Mouse (Mus musculus): Measurements from ENCODE around the gene Chrnb1.

The Chrnb1 gene

DNA sequence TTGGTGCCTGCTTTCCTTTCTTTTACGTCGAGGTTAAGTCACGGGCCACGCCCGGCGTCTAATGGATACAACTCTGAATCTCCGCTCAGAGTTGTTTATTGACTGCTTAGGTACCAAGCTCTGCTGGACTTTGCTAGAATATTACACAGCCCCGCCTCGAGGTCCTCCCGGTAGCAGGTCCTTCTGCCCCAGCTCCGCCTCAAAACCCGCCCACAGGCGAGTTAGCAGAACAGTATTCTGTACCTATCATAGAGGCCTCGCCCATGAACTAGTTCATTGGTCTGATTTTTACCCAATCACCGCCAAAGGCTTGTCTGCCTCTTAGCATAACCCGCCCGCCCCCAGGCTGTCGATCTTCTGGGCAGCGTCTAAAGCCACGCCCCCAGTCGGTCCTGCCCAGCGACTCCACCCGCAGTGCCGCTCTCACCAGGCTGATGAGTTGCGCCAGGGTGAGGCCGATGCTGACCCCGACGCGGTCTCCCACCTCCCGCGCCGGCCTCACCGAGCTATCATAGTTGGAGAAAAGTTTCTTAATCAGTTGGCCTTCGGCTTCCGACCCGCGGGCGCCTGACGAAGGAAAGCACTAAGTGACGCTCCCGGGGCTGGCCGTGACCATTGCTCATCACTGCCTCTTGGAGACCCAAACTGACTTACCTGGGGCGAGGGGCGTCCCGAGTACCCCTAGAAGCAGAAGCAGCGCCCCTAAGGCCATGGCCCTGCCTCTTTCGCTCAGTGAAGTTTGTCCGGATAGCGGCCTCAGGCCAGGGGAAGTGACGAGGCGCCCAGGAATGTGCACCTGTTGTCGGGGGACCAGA lies at the start of gene Chrnb1:
Chrnb1 (minus strand) TSS at position 776 of the 815 bp plus-strand sequence.
- DNase-seq (ENCODE audit: low read depth, low spot score): peak; percentile 82

DNA sequence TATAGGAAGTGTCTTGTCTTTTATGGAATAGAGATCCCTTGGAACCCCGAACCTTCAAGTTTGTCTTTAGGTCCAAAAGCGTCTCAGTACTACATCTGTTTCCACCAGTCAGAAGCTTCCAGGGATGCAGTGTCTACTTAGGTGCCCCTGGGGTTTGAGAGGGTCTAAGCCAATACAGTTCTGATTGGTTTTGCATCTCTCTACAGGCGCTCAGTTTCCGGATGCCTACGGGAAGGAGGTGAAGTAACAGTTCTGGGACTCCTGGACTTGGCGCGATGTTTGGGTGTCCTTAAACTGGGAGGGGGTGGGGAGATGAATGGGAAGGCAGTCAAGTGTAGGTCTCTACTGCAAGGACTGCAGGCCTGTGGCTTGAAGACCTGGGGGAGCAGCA lies 43.0 kb upstream of the Chrnb1 start:
- DNase-seq (ENCODE audit: low read depth, low spot score): no peak

DNA sequence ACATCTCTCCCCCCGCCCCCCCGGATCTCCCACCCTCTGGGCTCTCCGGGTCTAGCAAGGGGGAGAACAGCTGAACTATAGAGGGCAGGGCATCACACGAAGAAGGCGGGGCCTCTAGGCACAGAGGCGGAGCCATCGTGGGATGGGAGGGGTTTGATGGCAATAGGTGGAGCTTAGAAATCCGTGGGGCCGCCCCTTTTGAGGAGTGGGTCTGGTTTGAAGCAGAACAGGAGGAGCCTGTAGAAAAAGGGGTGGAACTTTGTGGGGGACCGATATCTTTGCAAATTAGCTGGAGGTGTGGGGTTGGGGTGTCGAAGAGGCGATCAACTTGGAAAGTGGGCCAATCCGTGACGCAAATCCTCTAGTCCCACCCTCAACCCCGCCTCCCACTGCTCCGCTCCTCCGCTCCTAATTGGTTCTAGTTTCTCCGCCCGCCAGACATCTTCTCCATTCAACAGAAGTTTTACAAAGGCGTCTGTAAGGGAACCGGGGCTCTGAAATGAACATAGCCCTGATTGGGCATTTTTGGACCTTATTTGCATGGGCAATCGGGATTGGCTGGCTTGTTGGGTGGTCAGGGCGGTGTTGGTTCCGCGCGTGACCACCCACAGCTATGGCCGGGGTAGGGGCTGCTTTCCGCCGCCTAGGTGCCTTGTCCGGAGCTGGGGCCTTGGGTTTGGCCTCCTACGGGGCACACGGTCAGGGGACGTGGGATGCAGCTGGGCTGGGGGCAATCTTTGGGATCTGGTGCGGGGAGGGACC lies 42.4 kb upstream of the Chrnb1 start, which contains the start of gene Tmem256:
Tmem256 (plus strand) TSS at position 563 of the 762 bp plus-strand sequence.
- peak; percentile 99 for DNase-seq (ENCODE audit: low read depth, low spot score)

DNA sequence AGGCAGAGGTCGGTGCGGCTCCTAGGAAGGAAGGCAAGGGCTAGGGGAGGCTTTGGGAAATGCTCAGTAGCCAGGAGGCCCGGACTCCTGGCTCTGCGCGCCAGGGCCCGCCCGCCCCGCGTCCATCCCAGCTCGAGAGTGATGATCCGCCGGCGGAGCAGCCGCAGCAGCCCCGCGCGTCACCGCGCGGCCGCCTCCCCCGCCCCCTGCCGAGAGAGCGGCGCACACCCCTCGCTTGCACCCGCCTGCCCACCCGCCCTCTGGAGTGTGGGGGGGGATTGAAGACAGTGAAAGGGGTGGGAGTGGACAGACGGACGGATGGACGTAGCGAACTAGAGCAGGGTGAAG lies 41.8 kb upstream of the Chrnb1 start, which contains the start of gene Nlgn2:
Nlgn2 (minus strand) TSS at position 181 of the 348 bp plus-strand sequence.
- no peak for DNase-seq (ENCODE audit: low read depth, low spot score)

DNA sequence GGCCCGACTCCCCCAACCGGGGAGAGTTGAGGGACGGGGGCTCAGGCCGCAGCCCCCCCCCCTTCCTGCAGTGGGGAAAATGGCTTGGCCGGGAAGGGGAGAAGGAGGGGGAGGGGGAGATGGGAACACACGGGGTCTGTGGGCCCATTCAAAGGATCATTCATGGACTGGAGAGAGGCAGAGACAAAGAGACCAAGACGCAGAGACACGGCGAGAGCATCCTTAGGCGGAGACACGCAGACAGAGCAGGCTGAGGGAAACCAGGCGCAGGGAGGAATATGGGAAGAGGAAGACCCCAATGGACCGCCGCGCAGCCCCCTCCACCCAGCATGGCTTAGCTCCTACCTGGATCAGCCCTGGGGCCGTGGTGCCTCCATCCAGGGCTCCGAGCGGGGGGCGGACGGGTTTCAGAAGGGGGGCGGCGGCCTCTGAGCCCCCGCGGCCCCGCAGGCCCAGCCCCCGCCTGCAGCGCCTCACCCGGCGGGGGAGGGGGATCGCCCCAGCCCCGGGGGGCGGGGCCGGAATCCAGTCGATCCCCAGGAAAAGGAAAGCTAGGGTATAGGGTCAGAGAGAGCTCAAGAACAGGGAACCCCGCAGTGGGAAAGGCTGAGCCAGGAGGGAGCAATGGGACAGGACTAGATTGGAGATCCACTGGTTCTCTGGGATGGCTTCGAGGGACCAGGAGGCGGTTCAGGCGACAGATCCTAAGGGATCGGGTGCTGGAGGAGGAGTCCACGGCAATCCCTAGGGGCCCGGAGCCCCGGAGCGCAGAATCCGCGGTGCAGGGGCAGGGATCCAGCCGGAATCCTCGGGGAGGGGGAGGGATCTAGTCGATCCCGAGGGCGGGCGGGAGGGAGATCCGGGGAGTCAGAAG lies 41.2 kb upstream of the Chrnb1 start:
- no peak for DNase-seq (ENCODE audit: low read depth, low spot score)

DNA sequence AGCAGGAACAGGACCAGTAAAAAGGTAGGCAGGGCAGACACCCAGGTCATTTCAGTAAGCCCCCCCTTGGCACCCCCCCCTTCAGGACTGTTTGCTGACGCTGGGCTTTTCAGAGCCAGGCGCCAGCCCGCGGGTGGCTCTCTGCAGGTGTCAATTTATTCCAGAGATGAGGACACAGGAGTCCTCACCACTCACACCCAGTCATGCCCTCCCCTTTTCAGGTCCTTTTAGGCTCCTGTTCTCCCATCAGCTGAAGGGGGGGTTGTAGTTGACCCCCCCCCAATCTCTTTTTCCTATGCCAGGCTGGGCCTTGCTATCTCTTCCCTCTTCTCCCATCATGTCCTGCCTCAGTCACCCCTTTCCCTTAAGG lies 40.2 kb upstream of the Chrnb1 start:
- DNase-seq (ENCODE audit: low read depth, low spot score): no peak

DNA sequence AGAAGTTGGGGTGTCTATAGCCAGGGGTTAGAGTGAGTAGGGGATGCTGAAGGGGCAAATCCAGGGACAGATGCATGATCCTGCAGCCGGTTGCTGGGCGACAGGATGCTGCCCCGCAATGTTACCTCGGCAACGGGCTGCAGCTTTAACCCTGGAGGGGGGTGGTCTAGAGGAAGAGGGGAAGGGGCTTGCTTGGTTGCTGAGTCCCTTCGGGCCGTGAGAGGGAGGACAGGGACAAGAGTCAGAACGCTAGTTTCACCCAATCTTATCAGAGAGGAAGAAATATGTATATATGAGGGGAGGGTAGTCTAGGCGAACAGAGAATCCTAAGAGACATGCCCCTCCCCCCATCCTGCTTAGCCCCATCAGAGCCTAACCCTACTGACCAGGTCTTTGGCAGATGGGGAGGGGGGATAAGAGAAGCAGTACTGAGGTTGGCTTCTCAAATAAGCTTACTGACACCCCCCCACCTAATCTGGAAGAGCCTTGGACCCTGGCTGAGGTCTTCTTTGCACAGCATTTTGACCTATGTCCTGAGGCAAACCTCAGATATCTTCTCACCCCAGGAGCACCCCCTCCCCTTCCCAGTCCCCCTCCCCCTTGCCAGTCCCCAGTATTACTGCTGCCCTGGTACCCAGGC lies 39.7 kb upstream of the Chrnb1 start:
- no peak for DNase-seq (ENCODE audit: low read depth, low spot score)

DNA sequence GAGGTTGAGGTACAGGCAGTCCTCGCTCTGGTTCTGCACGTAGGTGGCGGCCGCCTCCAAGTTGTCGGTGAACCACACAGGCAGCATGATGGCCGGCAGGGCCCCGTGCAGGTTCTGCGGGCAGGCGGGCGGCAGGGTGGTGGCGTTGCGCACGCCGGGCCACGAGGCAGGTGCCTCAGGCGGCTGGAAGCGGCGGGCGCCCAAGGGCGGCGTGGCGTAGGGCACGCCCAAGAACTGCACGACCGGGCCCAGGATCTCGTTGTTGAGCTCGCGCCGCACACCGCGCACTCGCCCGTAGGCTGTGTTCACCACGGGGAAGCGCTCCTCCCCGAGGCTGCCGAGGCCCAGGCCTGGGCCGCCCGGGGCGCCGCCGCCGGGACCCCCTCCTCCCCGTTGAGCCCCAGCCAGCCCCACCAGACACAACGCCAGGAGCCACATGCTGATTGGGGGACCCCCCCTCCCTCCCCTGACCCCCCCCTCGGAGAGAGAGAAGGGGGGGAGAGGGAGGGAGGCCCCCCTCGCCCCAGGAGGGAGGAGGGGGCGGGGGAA lies 38.3 kb upstream of the Chrnb1 start:
- no peak for DNase-seq (ENCODE audit: low read depth, low spot score)

DNA sequence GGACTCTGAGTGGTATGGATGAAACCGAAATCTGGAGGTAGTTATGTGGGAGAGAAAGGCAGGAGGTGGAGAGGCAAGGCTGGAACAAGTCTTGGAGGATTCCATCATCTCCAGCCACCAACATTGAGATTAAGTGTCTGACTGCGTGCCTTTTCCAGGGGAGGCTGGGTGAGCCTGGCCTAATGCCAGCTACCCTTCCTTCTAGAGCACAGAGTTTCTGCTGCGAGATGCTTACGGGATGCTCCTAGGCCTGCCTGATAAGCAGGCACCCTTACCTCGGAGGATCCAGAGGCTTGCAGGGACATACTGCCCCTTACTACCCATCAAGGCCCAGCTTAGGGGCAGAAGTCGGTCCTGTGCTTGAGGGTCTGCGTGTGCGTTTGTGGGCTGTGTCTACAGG lies 37.8 kb upstream of the Chrnb1 start:
- no peak for DNase-seq (ENCODE audit: low read depth, low spot score)

DNA sequence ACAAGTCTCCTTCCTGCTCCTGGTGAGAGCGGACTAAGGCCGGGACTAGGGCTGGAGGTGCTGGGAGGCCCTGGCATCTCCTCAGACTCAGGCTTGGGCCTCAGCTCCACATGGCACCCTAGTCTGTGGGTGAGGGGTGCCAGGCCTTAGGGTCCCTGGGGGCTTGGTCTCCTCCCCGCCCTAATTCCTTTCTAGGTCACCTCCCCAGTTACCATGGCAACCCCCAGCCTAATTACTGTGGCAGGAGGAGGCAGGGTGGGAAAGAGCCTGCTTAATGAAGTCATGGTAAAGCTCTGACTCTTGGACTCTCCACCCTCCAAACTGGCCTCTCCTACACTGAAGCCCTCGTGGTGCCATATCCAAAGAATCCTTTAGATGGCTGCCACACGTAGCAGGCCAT lies 33.1 kb upstream of the Chrnb1 start:
- DNase-seq (ENCODE audit: low read depth, low spot score): no peak

DNA sequence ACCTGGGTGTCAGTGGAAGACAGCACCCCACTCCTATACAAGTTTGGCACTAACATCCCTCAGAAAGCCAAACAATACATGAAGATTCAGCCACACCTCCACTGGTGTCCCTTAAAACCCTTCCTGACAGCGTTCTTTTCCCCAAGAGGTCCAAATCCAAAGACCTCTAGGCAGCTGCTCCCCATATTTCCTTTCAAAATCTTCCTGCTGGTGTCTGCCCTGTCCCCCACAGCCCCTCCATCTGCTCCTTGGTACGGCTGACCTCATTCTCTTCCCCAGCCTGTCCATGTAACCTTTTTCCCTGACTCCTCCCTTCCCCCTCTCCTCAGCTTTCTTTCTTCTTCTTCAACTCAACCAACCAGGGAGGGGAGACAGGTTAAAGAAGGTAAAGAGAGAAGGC lies 27.7 kb upstream of the Chrnb1 start:
- no peak for DNase-seq (ENCODE audit: low read depth, low spot score)

DNA sequence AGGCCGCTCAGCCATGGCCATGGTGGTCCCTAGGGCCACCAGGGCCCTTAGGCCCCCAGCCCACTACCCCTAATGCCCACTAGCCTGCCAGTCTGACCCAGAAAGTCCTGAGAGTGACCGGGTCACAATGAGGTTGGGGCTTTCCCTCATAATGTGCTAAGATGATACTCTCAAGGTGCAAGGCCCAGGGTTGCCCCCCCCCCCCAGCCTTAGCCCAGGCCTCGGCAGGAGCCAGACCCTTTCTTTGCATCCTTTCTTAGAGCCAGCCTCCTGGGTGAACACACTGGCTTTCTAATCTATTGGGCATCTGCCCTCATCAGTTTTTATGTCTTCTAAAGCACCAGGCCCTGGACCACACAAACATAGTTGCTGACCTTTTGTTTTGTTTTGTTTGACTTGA lies 26.3 kb upstream of the Chrnb1 start, which contains the start of gene Spem1:
Spem1 (minus strand) TSS at position 101 of the 400 bp plus-strand sequence.
- no peak for DNase-seq (ENCODE audit: low read depth, low spot score)

DNA sequence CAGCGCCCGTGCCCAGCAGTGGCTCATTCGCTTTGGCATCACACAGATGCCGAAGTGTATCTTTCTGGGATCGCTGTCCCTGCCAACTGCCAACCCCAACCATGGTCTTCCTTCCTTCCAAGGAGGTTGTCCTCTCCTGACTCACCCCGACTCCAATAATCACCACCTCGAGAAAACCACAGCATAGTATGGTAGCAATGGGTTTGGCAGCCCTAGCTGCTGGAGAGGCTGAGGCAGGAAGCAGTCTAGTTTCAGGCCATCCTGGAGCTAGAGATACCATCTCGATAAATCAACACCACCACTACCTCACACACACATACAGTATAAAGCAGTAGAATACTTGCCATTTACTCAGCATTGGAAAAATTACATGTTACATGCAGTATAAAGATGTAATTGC lies 23.1 kb upstream of the Chrnb1 start:
- no peak for DNase-seq (ENCODE audit: low read depth, low spot score)

DNA sequence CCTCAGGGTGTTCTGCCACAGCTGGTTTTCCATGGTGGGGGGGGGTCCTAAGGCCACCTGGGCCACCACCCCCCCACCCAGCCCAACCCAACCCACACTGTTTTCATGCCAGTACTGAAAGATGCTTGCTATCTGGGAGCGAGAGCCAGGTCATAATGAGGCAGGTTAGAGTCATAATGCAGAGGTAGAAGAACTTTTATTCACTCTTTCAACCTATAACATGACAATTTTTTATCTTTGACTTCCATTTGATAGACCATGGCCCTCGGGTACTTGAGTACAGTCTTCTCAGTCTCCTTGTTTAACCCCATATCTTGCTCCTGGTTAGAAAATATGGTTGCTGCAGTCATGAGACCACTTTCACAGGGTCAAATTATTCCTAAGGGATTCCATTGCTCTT lies 22.6 kb upstream of the Chrnb1 start, which contains the start of gene Spem2:
Spem2 (minus strand) TSS at position 101 of the 400 bp plus-strand sequence.
- no peak for DNase-seq (ENCODE audit: low read depth, low spot score)

DNA sequence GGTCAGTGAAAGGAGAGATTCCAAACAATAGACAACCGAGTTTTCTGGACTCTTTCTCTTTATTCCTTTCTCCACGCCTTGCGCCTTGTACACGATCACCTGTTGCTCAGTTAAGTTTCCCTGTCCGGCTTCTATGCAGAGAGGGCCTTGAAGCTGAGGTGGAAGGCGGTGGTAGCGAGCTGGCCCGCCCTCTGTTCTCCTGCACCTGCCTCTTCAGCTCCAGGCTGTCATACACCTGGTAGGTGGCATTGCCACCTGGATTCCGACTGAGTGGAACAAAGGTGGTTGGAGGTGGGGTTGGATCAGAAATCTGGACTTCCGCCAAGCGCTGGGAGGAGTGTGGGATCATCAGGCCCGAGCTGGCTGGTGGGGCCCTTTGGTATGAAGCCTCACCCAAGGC lies 20.8 kb upstream of the Chrnb1 start:
- DNase-seq (ENCODE audit: low read depth, low spot score): no peak

DNA sequence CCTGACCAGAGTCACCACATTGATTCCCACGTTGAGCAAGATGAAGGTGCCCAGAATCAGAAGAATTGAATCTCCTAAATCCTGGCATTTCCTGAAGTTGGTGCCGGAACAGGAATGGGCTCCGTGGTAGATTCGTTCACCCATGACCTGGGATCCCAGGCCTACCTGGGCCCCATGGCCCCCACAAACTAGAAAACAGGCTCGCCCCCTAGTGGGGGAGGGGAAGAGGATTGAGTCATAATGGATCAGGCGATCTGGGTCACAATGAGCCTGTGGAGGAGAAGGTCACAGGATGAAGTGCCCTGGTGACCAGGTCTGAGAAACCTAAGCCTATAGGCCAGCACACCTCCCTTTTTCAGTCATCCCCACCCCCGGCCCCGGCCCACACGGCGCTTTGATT lies 19.4 kb upstream of the Chrnb1 start, which contains the start of gene Gm39566:
Gm39566 (minus strand) TSS at position 144 of the 400 bp plus-strand sequence.
- no peak for DNase-seq (ENCODE audit: low read depth, low spot score)

DNA sequence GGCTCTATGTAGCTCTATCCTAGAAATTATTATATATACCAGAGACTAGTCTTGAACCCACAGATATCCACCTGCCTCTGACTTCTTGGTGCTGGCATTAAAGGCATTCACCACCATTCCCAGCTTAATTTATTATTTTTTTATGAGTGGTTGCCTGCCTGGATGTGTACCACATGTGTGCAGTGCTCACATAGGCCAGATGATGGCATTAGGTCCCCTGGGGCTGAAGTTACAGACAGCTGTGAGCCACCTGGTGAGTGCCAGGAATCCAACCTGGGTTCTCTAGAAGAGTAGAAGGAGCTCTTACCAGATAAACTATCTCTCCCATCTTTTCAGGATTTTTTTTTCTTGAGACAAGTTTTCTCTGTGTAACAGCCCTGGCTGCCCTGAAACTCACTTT lies 14.5 kb upstream of the Chrnb1 start:
- DNase-seq (ENCODE audit: low read depth, low spot score): no peak

DNA sequence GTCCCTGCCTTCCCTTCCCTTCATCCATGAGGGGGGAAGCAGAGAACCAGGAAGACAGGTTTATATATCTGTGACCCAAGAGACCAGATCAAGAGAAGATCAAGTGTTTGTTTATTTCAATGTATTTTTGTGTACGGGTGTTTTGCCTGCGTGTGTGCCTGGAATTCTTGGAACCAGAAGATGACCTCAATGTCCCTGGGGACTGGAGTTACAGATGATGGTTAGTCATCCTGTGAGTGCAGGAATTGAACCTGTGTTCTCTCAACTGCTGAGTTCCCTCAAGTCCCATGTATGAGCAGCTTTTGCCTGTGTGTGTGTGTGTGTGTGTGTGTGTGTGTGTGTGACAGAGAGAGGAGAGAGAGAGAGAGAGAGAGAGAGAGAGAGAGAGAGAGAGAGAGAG lies 11.9 kb upstream of the Chrnb1 start:
- DNase-seq (ENCODE audit: low read depth, low spot score): no peak

DNA sequence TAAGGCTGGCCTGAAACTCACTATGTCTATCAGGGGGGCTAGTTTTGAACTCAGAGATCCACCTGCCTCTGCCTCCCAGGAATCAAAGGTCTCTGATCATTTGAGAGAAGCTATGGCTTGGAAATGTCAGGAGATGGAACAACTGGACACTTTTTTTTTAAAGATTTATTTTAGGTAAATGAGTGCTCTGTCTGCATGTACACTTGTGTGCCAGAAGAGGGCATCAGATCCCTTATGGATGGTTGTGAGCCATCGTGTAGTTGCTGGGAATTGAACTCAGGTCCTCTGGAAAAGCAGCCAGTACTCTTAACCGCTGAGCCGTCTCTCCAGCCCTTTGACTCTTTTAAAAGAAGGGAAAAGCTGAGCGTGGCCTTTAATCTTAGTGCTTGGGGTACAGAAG lies 10.6 kb upstream of the Chrnb1 start:
- no peak for DNase-seq (ENCODE audit: low read depth, low spot score)

DNA sequence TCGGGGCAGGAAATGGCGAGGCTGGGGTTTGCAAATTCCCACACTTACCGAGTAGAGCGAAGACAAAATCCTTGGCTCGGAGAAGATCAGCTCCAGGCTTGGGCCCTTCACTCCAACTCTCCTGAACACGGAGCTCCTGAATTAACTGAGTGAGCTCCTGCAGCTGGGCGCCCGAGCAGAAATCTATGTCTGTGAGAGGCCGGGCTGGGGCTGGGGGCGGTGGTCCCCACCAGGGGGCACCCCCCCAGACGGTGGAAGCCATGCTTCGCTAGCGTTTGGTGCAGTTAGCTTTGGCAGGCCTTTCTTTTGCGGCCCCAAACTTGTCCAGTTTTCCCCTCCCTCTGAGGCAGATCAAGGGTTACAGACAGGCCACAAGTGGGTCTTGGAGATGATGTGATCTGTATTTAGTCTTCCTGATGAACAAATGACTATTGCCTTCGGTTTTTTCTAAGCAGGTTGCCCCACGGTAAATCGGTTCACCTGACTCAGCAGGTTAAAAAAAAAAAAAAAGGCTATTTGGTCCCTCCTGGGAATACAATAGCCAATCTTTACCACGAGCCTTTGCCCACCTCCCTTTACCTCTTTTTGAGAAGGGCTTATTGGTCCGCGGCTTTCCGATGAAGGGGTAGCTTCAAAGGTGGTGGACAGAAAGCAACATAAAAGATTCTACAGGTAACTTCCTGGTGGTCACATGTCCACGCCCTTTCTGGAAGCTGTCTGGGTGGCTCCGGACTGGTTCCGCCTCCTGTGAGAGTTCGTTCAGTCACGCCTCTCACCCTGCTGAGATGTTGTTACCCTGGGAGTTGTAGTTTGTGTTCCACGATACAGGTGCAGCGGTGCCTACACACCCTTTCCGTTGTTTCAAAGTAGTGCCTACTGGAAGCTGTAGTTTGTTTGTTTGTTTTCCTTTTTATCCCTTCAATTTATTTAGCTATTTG lies 9.5 kb upstream of the Chrnb1 start, which contains the start of gene Tmem102:
Tmem102 (minus strand) TSS at position 653 of the 938 bp plus-strand sequence.
- DNase-seq (ENCODE audit: low read depth, low spot score): no peak

Data from brain, embryonic 18.5 days (tissue).